Mouse (Mus musculus): ENCODE data around the gene Zrsr2. TPM values are rescaled to one million over a fixed set of nuclear protein-coding genes. Genes with fewer than 3 reads are reported as not detected.
A peak's percentile ranks its signal among the peaks of the same experiment; 100 is the strongest.

The Zrsr2 gene
- total and polyA plus RNA-seq, 3 experiments = 13.7 to 76.8 (median 14.2) TPM

GRCm38 (mm10) chrX:163982129-163982528, 23.7 kb upstream of the Zrsr2 start:
- Histone ChIP-seq H3K9ac (ENCODE audit: insufficient read depth, low read depth) (no peak overlapping the region), H3K4me2 (ENCODE audit: insufficient read depth, low read depth, poor library complexity, severe bottlenecking) (no peak overlapping the region), H3K9me3 (replicated peaks; ENCODE audit: low read length) (no peaks in the 10 kb centered on the region), H3K27ac (ENCODE audit: insufficient read depth, low read depth) (no peak overlapping the region), H3K4me1 (ENCODE audit: control insufficient read depth in 1 of 2, insufficient read depth in 2 of 2) (no peaks in the 10 kb centered on the region), H3K4me3 (replicated peaks in 1 of 3; ENCODE audit: low read depth in 2 of 3, low read length in 2 of 3, poor library complexity in 1 of 3) (no peak overlapping the region), H3K79me2 (replicated peaks; ENCODE audit: control insufficient read depth, extremely low read depth, insufficient read depth, poor library complexity, severe bottlenecking) (no peaks in the 10 kb centered on the region), H3K36me3 (replicated peaks in 1 of 2; ENCODE audit: control insufficient read depth in 1 of 2, insufficient read depth in 1 of 2, low read length in 1 of 2) (no peaks in the 10 kb centered on the region), H3K27me3 (replicated peaks) (no peaks in the 10 kb centered on the region)
- no peak for TF ChIP-seq KAT2A (IDR thresholded peaks at IDR 0.05; ENCODE audit: insufficient replicate concordance, low read length)
- TF ChIP-seq CHD1 (IDR thresholded peaks at IDR 0.05; ENCODE audit: low read depth, low read length) = no peak
- TF ChIP-seq GABPA (IDR thresholded peaks at IDR 0.05; ENCODE audit: insufficient replicate concordance, low read depth, low read length) = no peak
- TF ChIP-seq ZKSCAN1 (IDR thresholded peaks at IDR 0.05; ENCODE audit: borderline replicate concordance, low read depth, low read length) = no peak
- no peak for TF ChIP-seq ZNF384 (IDR thresholded peaks at IDR 0.05; ENCODE audit: low read depth, low read length)
- no peak for TF ChIP-seq RAD21 (IDR thresholded peaks at IDR 0.05; ENCODE audit: low read depth, low read length)
- no peak for TF ChIP-seq MAFK (IDR thresholded peaks at IDR 0.05; ENCODE audit: insufficient replicate concordance, low read length)
- no peak for TF ChIP-seq ZMIZ1 (IDR thresholded peaks at IDR 0.05; ENCODE audit: low read depth, low read length)
- TF ChIP-seq MXI1 (IDR thresholded peaks at IDR 0.05; ENCODE audit: low read depth, low read length) = no peak
- no peak for DNase-seq (ENCODE audit: extremely low read depth)
- dilution Hi-C loops (cut with MboI; ENCODE audit: extremely low pct_ligation_motif_present, extremely low pct_unique_long_range_greater_than_20kb, low sequenced_read_pairs) = no loop called here
- in situ Hi-C loops (cut with MboI; ENCODE audit: low pct_ligation_motif_present, low pct_unique_long_range_greater_than_20kb, low sequenced_read_pairs) = no loop called here

GRCm38 (mm10) chrX:163981500-163981899, 23.0 kb upstream of the Zrsr2 start:
- dilution Hi-C loops (cut with MboI; ENCODE audit: extremely low pct_ligation_motif_present, extremely low pct_unique_long_range_greater_than_20kb, low sequenced_read_pairs) (no loop called here), in situ Hi-C loops (cut with MboI; ENCODE audit: low pct_ligation_motif_present, low pct_unique_long_range_greater_than_20kb, low sequenced_read_pairs) (no loop called here)
- Histone ChIP-seq H3K9me3 (replicated peaks; ENCODE audit: low read length) (no peaks in the 10 kb centered on the region), H3K79me2 (replicated peaks; ENCODE audit: control insufficient read depth, extremely low read depth, insufficient read depth, poor library complexity, severe bottlenecking) (no peaks in the 10 kb centered on the region), H3K4me1 (ENCODE audit: control insufficient read depth in 1 of 2, insufficient read depth in 2 of 2) (no peaks in the 10 kb centered on the region), H3K27ac (ENCODE audit: insufficient read depth, low read depth) (no peak overlapping the region), H3K36me3 (replicated peaks in 1 of 2; ENCODE audit: control insufficient read depth in 1 of 2, insufficient read depth in 1 of 2, low read length in 1 of 2) (no peaks in the 10 kb centered on the region), H3K9ac (ENCODE audit: insufficient read depth, low read depth) (no peak overlapping the region), H3K27me3 (replicated peaks) (no peaks in the 10 kb centered on the region), H3K4me2 (ENCODE audit: insufficient read depth, low read depth, poor library complexity, severe bottlenecking) (no peak overlapping the region), H3K4me3 (replicated peaks in 1 of 3; ENCODE audit: low read depth in 2 of 3, low read length in 2 of 3, poor library complexity in 1 of 3) (no peak overlapping the region)
- DNase-seq (ENCODE audit: extremely low read depth) = no peak
- peak in 1 of 2 experiments; percentile 34; a peak in 2 of 4 replicates for TF ChIP-seq CTCF (conservative IDR thresholded peaks at IDR 0.05 in 1 of 2, IDR thresholded peaks at IDR 0.05 in 1 of 2; ENCODE audit: low read depth in 2 of 2, low read length in 2 of 2)
- no peak for TF ChIP-seq UBTF (IDR thresholded peaks at IDR 0.05; ENCODE audit: low read depth, low read length)

- TF ChIP-seq CTCF (conservative IDR thresholded peaks at IDR 0.05 in 1 of 2, IDR thresholded peaks at IDR 0.05 in 1 of 2; ENCODE audit: low read depth in 2 of 2, low read length in 2 of 2) = no peak
- TF ChIP-seq ZC3H11A (IDR thresholded peaks at IDR 0.05; ENCODE audit: low read depth, low read length) = no peak
- TF ChIP-seq HCFC1 (IDR thresholded peaks at IDR 0.05; ENCODE audit: low read depth, low read length) = no peak
- no peak for TF ChIP-seq MXI1 (IDR thresholded peaks at IDR 0.05; ENCODE audit: low read depth, low read length)
- TF ChIP-seq E2F4 (IDR thresholded peaks at IDR 0.05; ENCODE audit: insufficient replicate concordance, low read depth, low read length) = no peak
- no peak for TF ChIP-seq POLR2AphosphoS2 (IDR thresholded peaks at IDR 0.05; ENCODE audit: low read depth, low read length)
- no peak for TF ChIP-seq CHD2 (IDR thresholded peaks at IDR 0.05; ENCODE audit: low read length)
- no peak for TF ChIP-seq RAD21 (IDR thresholded peaks at IDR 0.05; ENCODE audit: low read depth, low read length)
- no peak for TF ChIP-seq JUN (IDR thresholded peaks at IDR 0.05; ENCODE audit: insufficient read depth, low read depth, low read length)
- TF ChIP-seq JUND (conservative IDR thresholded peaks at IDR 0.05; ENCODE audit: low read depth, low read length) = no peak
- no peak for TF ChIP-seq MAZ (IDR thresholded peaks at IDR 0.05; ENCODE audit: low read depth, low read length)
- TF ChIP-seq TBP (conservative IDR thresholded peaks at IDR 0.05; ENCODE audit: low read depth, low read length) = no peak
- TF ChIP-seq GABPA (IDR thresholded peaks at IDR 0.05; ENCODE audit: insufficient replicate concordance, low read depth, low read length) = no peak
- Histone ChIP-seq H3K9me3 (replicated peaks; ENCODE audit: low read length) (no peaks in the 10 kb centered on the region), H3K79me2 (replicated peaks; ENCODE audit: control insufficient read depth, extremely low read depth, insufficient read depth, poor library complexity, severe bottlenecking) (no peaks in the 10 kb centered on the region), H3K27ac (ENCODE audit: insufficient read depth, low read depth) (no peak overlapping the region), H3K27me3 (replicated peaks) (no peaks in the 10 kb centered on the region), H3K36me3 (replicated peaks in 1 of 2; ENCODE audit: control insufficient read depth in 1 of 2, insufficient read depth in 1 of 2, low read length in 1 of 2) (no peaks in the 10 kb centered on the region), H3K4me1 (ENCODE audit: control insufficient read depth in 1 of 2, insufficient read depth in 2 of 2) (no peaks in the 10 kb centered on the region), H3K4me3 (replicated peaks in 1 of 3; ENCODE audit: low read depth in 2 of 3, low read length in 2 of 3, poor library complexity in 1 of 3) (no peak overlapping the region), H3K9ac (ENCODE audit: insufficient read depth, low read depth) (no peak overlapping the region), H3K4me2 (ENCODE audit: insufficient read depth, low read depth, poor library complexity, severe bottlenecking) (no peak overlapping the region)
- no peak for DNase-seq (ENCODE audit: extremely low read depth)
- dilution Hi-C loops (cut with MboI; ENCODE audit: extremely low pct_ligation_motif_present, extremely low pct_unique_long_range_greater_than_20kb, low sequenced_read_pairs) (no loop called here), in situ Hi-C loops (cut with MboI; ENCODE audit: low pct_ligation_motif_present, low pct_unique_long_range_greater_than_20kb, low sequenced_read_pairs) (no loop called here)
Measured at GRCm38 (mm10) chrX:163981092-163981491, 22.6 kb upstream of the Zrsr2 start.
